In the genomic region with DNA sequence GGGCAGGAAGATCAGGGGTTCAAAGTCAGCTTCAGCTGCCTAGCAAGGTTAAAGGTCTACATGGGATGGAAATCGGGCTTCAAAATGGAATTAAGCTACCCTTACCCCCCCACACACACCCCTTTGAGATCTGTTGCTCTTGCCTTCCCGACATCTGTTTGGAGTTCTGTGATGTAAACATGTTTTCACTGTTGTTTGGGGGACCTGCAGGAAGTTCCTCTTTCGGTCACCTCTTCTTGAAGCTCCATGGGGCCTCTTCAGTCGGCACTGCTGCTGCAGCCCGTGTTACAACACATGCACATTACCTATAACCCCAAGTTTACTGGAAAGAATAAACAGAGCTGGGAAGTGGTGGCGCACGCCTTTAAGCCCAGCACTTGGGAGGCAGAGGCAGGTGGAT, we compare ENCODE assay signal across 19 mouse cellular contexts. TPM values are rescaled to one million over a fixed set of nuclear protein-coding genes. Genes with fewer than 3 reads are reported as not detected.
A peak's percentile ranks its signal among the peaks of the same experiment; 100 is the strongest.
DNase-seq lines count a peak whose midpoint lies in the region; ATAC-seq and TF ChIP-seq lines count a peak whose summit lies in the region.
"Had no signal": no experiment of that assay in that cellular context is flagged by ENCODE, and none has a peak within 500 bp of the region (broad histone marks: within the 10 kb centered on the region; RNA-seq: fewer than 3 reads in every experiment).

No protein-coding gene starts in this region.

- TF ChIP-seq POLR2A in spleen, adult 2 months (IDR thresholded peaks at IDR 0.05; ENCODE audit: low read depth, low read length) = no peak

- H3K36me3 ChIP-seq in spleen, adult 2 months (ENCODE audit: control insufficient read depth, insufficient read depth, low read length) = no peaks in the 10 kb centered on the region
- H3K36me3 ChIP-seq: forebrain, embryonic 10.5 days; heart, embryonic 12.5 days; heart, embryonic 15.5 days; hindbrain, embryonic 10.5 days; hindbrain, embryonic 13.5 days had no signal

- no peak for TF ChIP-seq CTCF in spleen, adult 2 months (IDR thresholded peaks at IDR 0.05; ENCODE audit: extremely low read depth, insufficient read depth, insufficient read length, insufficient replicate concordance)

- no peak overlapping the region for H3K4me3 ChIP-seq in spleen, adult 2 months (ENCODE audit: extremely low read depth, insufficient read depth, insufficient read length)
- H3K4me3 ChIP-seq: forebrain, embryonic 10.5 days; forebrain, embryonic 13.5 days; heart, embryonic 12.5 days; heart, embryonic 15.5 days; hindbrain, embryonic 10.5 days; hindbrain, embryonic 13.5 days had no signal

- peak; percentile 38 for ATAC-seq in granulocyte monocyte progenitor cell, adult 5-6 weeks (replicated peaks; ENCODE audit: poor library complexity, severe bottlenecking)
- ATAC-seq: forebrain, embryonic 13.5 days; forebrain, embryonic 16.5 days; hindbrain, embryonic 16.5 days; Patski had no signal

- no peak for DNase-seq in spleen, adult 2 months (ENCODE audit: low read depth in 1 of 2, low spot score in 2 of 2)
- no peak for DNase-seq in spleen, postnatal 4 days (ENCODE audit: low spot score in 2 of 2)
- DNase-seq in B cell, adult 2 months = peak; percentile 42 to 44
- no peak for DNase-seq in testis, postnatal 10 days (ENCODE audit: low spot score)
- DNase-seq in layer of hippocampus, postnatal 10 days (ENCODE audit: low spot score in 2 of 2) = no peak
- no peak for DNase-seq in adrenal gland, adult (ENCODE audit: inconsistent age in 2 of 2, low spot score in 1 of 2)
- DNase-seq: adrenal gland, adult 8-10 months; adrenal gland, postnatal 25 days; gastrocnemius, postnatal 10 days had no signal

- H3K27me3 ChIP-seq in spleen, adult 2 months (ENCODE audit: control insufficient read depth, insufficient read depth, low read length) = no peaks in the 10 kb centered on the region
- H3K27me3 ChIP-seq: forebrain, embryonic 13.5 days; heart, embryonic 12.5 days; heart, embryonic 15.5 days; hindbrain, embryonic 13.5 days; Patski had no signal

- peak overlapping the region; percentile 48 for H3K27ac ChIP-seq in spleen, adult 2 months (ENCODE audit: insufficient read depth, low read length)
- H3K27ac ChIP-seq: forebrain, embryonic 10.5 days; forebrain, embryonic 13.5 days; heart, embryonic 15.5 days; hindbrain, embryonic 10.5 days; hindbrain, embryonic 13.5 days had no signal

- H3K4me1 ChIP-seq in spleen, adult 2 months (ENCODE audit: control insufficient read depth, insufficient read depth, insufficient read length) = peaks cover 4% of the 10 kb centered on the region; the same call in 1 of the 2 replicates

- WGBS in spleen, adult 2 months = 41% methylated on average over 7 of the region's 7 CpGs

RNA-seq across cellular contexts. Expression of gene Tctn1, which starts 2.9 kb away (rescaled TPM):
- 22.1 and 25.3 TPM in 2 replicates for polyA plus RNA-seq in spleen, adult 2 months (2012; rRNA removed)
- 7.2 and 9.3 TPM in 2 replicates for total RNA-seq in granulocyte monocyte progenitor cell, adult 5-6 weeks (2014; fragmentation: Nextera tagmentation)
- 1.8 and 4.3 TPM in 2 replicates for total RNA-seq in granulocyte monocyte progenitor cell, adult 5-6 weeks (2017)
- 10 to 100 TPM; 15.0 to 17.3 TPM for total RNA-seq in layer of hippocampus, postnatal 10 days (2021)

RNA-seq across cellular contexts. Expression of gene Pptc7, which starts 17.0 kb away (rescaled TPM):
- polyA plus RNA-seq in spleen, adult 2 months (2012; rRNA removed) = 18.8 and 24.5 TPM in 2 replicates
- total RNA-seq in granulocyte monocyte progenitor cell, adult 5-6 weeks (2014; fragmentation: Nextera tagmentation) = 12.0 and 14.8 TPM in 2 replicates
- 17.2 TPM in 2 replicates for total RNA-seq in granulocyte monocyte progenitor cell, adult 5-6 weeks (2017)
- 10 to 100 TPM; 26.1 to 27.3 TPM for total RNA-seq in layer of hippocampus, postnatal 10 days (2021)

Comparison
In these comparisons a context has a peak if more than half of its experiments do, and no peak if none do; other contexts are left out.
1. DNase-seq: peak in B cell, adult 2 months (2 of 2); none in spleen, adult 2 months (0 of 2), spleen, postnatal 4 days (0 of 2), testis, postnatal 10 days (single experiment), layer of hippocampus, postnatal 10 days (0 of 2) and adrenal gland, adult (0 of 2).